Mouse (Mus musculus) ovary, postnatal 10 days (tissue): ENCODE results near the gene Olfr114.

Source experiments
- DNase-seq: peaks from one replicate; pipeline ENCODE4 v3.0.0; 2022; ENCODE audit warnings: low spot score

The Olfr114 gene

GRCm38 (mm10) chr17:37592643-37593042 lies at the start of gene Olfr114:
TSS of gene Olfr114 (minus strand) at chr17:37592743.
- DNase-seq, result no peak

- DNase-seq, result no peak
These were observed 34.5 kb upstream of the Olfr114 start, which contains the start of the genes Olfr115 and Olfr116 for GRCm38 (mm10) chr17:37627009-37627408. TSS of gene Olfr115 (minus strand) at chr17:37627109. TSS of gene Olfr116 (minus strand) at chr17:37627199.

GRCm38 (mm10) chr17:37577563-37577962 lies 15.0 kb downstream of the Olfr114 start, which contains the start of gene Olfr113:
TSS of gene Olfr113 (minus strand) at chr17:37577663.
- DNase-seq, result no peak

DNA sequence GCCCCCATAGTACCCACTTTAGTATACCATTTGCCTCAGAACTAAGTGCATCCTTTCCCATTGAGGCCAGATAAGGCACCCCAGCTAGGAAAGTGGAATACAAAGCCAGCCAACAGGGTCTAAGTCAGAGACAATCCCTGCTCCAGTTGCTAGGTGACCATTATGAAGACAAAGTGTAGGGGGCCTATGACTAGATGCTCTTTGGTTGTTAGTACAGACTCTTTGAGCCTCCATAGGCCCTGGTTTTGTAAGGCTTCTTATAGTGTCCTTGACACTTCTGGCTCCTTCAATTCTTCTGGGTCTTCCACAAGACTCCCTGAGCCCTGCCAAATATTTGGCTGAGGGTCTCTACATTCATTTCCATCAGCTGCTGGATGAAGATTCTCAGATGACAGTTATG lies 23.2 kb downstream of the Olfr114 start, which contains the start of gene Olfr112:
TSS of gene Olfr112 (minus strand) at position 101 of the 400 bp plus-strand sequence.
- no peak for DNase-seq

DNA sequence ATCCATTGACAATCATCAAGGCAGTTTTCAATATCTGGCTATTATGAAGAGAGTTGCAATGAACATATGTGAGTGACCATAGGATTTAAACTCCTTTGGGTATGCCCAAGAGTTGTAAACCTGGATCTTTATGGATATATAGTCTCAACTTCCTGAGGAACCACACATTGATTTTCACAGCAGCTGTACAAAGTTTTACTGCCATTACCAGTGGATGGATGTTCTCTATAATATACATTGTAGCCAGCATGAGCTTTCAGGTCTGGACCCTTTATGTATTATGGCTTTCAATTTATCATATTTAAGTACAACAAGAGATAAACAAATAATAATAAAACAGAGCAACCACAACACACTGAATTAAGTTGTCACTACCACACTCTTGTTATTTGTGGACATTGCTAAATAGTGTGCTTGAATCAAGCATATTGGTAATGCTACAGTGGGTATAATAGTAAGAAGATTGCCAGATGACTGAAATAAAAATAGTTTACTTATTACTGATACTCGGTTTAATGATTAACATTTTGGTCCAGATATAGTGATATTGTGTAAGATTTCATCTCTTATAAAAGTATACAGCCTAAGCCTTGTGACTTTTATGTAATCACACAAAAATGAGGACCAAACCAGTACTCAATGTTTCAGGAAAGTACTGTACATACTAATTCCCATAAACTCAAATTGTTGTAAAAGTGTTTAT lies 33.5 kb downstream of the Olfr114 start:
- DNase-seq, result no peak

DNA sequence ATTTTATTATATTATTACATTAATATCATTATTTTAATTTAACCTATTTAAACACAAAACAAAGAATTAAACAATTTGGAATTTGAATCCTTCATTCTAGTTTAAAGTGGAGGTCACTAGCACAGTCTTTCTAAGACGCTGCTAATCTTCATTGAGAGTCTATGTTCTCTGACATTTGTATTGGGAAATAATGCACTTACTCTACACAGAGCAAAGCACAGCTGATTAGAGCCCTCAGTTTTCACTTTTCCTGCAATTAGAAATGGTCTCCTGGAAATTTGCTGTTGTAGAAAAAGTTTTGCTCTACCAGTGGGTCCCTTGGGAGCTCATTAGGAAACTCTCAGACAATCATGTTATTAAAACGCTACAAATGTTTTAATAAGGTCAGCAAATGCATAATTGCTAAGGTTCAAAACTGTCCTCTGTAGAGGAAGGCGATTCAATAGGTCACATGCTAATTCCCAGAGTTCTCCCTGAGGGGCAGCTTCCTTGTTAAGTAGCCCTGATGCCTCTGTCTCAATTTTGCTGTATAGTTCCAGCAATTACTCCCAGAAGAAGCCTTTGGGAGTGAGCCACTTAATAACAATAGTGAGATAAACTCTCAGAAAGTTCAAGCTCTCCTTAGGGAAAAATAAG lies 48.6 kb downstream of the Olfr114 start:
- DNase-seq, result no peak

DNA sequence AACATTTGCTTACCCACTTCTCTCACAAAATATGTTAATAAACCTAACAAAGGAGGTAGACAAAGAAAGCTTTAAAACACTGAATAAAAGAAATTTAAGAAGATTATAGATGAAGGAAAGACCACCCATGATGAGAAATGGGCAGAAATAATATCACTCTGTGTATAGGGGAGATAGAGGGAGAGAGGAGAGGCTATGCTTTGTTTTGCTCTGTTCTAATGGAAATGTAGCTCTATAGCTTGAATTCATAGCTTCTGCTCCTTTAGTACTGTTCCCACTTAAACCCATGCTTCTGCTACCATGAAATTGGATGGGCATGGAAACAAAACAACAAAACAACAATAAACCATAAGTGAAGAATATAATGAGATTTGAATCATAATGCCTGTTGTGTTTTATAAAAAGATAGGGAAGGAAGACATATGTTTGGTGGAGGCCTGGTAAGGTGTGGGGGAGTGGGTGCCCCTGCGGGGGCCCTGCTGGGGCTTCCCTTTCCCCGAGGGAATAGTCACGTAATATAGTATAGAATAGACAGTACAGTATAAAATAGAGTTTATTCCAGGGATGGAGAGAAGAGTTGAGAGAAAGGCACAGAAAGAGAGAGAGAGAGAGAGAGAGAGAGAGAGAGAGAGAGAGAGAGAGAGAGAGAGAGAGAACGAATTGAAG lies 51.0 kb downstream of the Olfr114 start:
- DNase-seq, result no peak
